Mouse (Mus musculus): Measurements from ENCODE around the gene Sdhc.
"Not testable (repeated sequence)": the region's sequence is repeated elsewhere in the genome, so short reads cannot be mapped to it uniquely, and the experiment has no call there.

Gene Sdhc

GRCm38 (mm10) chr1:171168906-171169305 lies 18.5 kb upstream of the Sdhc start:
- no peak for DNase-seq (ENCODE audit: low spot score in 2 of 2)

GRCm38 (mm10) chr1:171165629-171166345 lies 15.4 kb upstream of the Sdhc start:
- no peak for DNase-seq (ENCODE audit: low spot score in 2 of 2)

GRCm38 (mm10) chr1:171164258-171164657 lies 13.9 kb upstream of the Sdhc start:
- no peak for DNase-seq (ENCODE audit: low spot score in 2 of 2)

- no peak for DNase-seq (ENCODE audit: low spot score in 2 of 2)
Measured at GRCm38 (mm10) chr1:171162526-171162925, 12.1 kb upstream of the Sdhc start.

- DNase-seq (ENCODE audit: low spot score in 2 of 2) = no peak
Measured at GRCm38 (mm10) chr1:171159485-171159975, 9.1 kb upstream of the Sdhc start.

- DNase-seq (ENCODE audit: low spot score in 2 of 2) = no peak
Measured at GRCm38 (mm10) chr1:171157965-171158364, 7.6 kb upstream of the Sdhc start.

- peak in 1 of 2 experiments; percentile 23 for DNase-seq (ENCODE audit: low spot score in 2 of 2)
Measured at GRCm38 (mm10) chr1:171156644-171157043, 6.2 kb upstream of the Sdhc start.

- DNase-seq (ENCODE audit: low spot score in 2 of 2) = no peak
Measured at GRCm38 (mm10) chr1:171151966-171152365, 1.6 kb upstream of the Sdhc start.

GRCm38 (mm10) chr1:171150838-171151391 lies 512 bp upstream of the Sdhc start:
- peak; percentile 32 to 54 for DNase-seq (ENCODE audit: low spot score in 2 of 2)

GRCm38 (mm10) chr1:171142981-171143380 lies 7.4 kb downstream of the Sdhc start:
- not testable (repeated sequence) for DNase-seq (ENCODE audit: low spot score in 2 of 2)

GRCm38 (mm10) chr1:171137486-171138155 lies 12.8 kb downstream of the Sdhc start:
- DNase-seq (ENCODE audit: low spot score in 2 of 2) = not testable (repeated sequence)

GRCm38 (mm10) chr1:171135600-171135999 lies 14.8 kb downstream of the Sdhc start:
- no peak for DNase-seq (ENCODE audit: low spot score in 2 of 2)

GRCm38 (mm10) chr1:171130971-171131370 lies 19.4 kb downstream of the Sdhc start:
- DNase-seq (ENCODE audit: low spot score in 2 of 2) = no peak

GRCm38 (mm10) chr1:171129251-171129650 lies 21.2 kb downstream of the Sdhc start:
- DNase-seq (ENCODE audit: low spot score in 2 of 2) = peak; percentile 58 to 65

- no peak for DNase-seq (ENCODE audit: low spot score in 2 of 2)
Measured at GRCm38 (mm10) chr1:171124398-171124797, 26.0 kb downstream of the Sdhc start.

GRCm38 (mm10) chr1:171122932-171123331 lies 27.5 kb downstream of the Sdhc start:
- DNase-seq (ENCODE audit: low spot score in 2 of 2) = no peak

- no peak for DNase-seq (ENCODE audit: low spot score in 2 of 2)
Measured at GRCm38 (mm10) chr1:171121839-171122238, 28.6 kb downstream of the Sdhc start.

GRCm38 (mm10) chr1:171120893-171121292 lies 29.5 kb downstream of the Sdhc start:
- no peak for DNase-seq (ENCODE audit: low spot score in 2 of 2)

GRCm38 (mm10) chr1:171119405-171119804 lies 31.0 kb downstream of the Sdhc start:
- no peak for DNase-seq (ENCODE audit: low spot score in 2 of 2)

GRCm38 (mm10) chr1:171118996-171119395 lies 31.4 kb downstream of the Sdhc start:
- DNase-seq (ENCODE audit: low spot score in 2 of 2) = no peak

- peak in 1 of 2 experiments; percentile 76 for DNase-seq (ENCODE audit: low spot score in 2 of 2)
Measured at GRCm38 (mm10) chr1:171118269-171118684, 32.1 kb downstream of the Sdhc start.

- DNase-seq (ENCODE audit: low spot score in 2 of 2) = no peak
Measured at GRCm38 (mm10) chr1:171116280-171116679, 34.1 kb downstream of the Sdhc start.

GRCm38 (mm10) chr1:171113873-171114299 lies 36.5 kb downstream of the Sdhc start, which contains the start of gene Cfap126:
TSS of gene Cfap126 (plus strand) at chr1:171113918.
- peak in 1 of 2 experiments; percentile 60 for DNase-seq (ENCODE audit: low spot score in 2 of 2)
